Mouse (Mus musculus): Measurements from ENCODE around the gene Tfeb.

Tfeb gene

GRCm38 (mm10) chr17:47753130-47753775 is 16.4 kb downstream of the Tfeb start:
- no peak for DNase-seq (ENCODE audit: extremely low spot score)

DNA sequence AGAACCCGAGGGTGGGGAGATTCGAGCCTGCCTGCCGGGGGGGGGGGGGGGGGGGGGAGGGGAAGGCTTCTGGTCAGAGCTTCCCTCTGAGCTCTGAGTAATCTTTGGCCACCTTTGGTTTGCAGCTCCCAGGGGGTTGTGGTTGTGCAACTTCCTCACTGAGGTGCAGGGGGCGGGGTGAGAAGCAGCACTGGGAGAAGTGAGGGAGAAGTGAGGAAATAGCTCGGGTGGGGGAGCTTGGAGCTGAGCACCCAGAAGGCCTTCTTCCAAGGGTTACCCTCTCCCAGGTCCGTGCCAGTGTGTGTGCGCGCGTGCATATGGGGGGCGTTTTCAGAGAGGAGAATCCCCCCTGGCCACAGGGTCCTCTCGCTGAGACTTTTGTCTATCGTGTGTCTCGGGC is 17.4 kb downstream of the Tfeb start:
- DNase-seq (ENCODE audit: extremely low spot score): no peak

- no peak for DNase-seq (ENCODE audit: extremely low spot score)
Observed at GRCm38 (mm10) chr17:47756366-47756765, 19.5 kb downstream of the Tfeb start.

GRCm38 (mm10) chr17:47757056-47757610 is 20.3 kb downstream of the Tfeb start:
- no peak for DNase-seq (ENCODE audit: extremely low spot score)

- DNase-seq (ENCODE audit: extremely low spot score): no peak
Observed at GRCm38 (mm10) chr17:47759702-47760410, 23.0 kb downstream of the Tfeb start.

- no peak for DNase-seq (ENCODE audit: extremely low spot score)
Observed at GRCm38 (mm10) chr17:47762028-47762427, 25.2 kb downstream of the Tfeb start.

DNA sequence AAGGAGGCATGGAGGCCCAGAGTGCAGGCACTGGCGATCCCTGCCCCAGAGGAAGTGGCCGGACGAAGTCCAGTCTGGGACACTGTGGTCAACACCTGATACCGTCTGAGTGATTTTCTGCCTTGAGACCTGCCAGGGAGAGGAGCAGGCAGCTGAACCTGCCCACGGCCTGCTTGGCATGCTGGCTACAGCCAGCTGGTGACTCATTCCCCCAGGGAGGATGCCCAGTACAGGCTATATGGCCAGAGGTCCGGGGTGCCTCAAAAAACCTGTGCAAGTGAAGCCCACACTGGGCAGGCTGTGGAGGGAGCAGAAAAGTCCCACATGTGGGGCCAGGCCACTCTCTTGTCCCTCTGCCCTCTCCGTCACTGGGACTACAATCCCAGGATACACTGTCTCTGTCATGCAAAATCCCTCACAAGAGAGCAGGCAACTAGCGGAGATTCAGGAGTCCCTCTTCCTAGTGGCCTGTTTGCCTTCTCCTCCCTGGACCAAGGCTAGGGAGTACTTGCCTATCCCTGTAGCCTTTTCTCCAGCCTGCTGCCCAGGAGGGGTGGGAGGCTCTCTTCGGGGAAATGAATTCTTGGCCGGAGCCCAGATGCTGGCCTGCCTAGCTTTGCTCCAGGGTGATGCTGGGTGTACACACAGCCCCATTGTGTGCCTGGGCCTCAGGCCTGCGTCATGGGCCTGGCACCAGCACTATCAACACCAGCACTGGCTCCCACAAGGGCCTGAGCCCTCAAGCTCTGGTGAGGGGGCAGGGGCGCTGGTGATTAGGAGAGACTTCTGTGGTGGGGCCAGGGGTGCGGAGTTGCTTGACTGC is 25.9 kb downstream of the Tfeb start:
- DNase-seq (ENCODE audit: extremely low spot score): no peak

GRCm38 (mm10) chr17:47765986-47766385 is 29.2 kb downstream of the Tfeb start:
- no peak for DNase-seq (ENCODE audit: extremely low spot score)

GRCm38 (mm10) chr17:47766407-47767043 is 29.7 kb downstream of the Tfeb start:
- no peak for DNase-seq (ENCODE audit: extremely low spot score)

GRCm38 (mm10) chr17:47767081-47767455 is 30.2 kb downstream of the Tfeb start:
- DNase-seq (ENCODE audit: extremely low spot score): no peak

- DNase-seq (ENCODE audit: extremely low spot score): no peak
Observed at GRCm38 (mm10) chr17:47767456-47768141, 30.8 kb downstream of the Tfeb start.

GRCm38 (mm10) chr17:47768707-47769276 is 32.0 kb downstream of the Tfeb start:
- no peak for DNase-seq (ENCODE audit: extremely low spot score)

DNA sequence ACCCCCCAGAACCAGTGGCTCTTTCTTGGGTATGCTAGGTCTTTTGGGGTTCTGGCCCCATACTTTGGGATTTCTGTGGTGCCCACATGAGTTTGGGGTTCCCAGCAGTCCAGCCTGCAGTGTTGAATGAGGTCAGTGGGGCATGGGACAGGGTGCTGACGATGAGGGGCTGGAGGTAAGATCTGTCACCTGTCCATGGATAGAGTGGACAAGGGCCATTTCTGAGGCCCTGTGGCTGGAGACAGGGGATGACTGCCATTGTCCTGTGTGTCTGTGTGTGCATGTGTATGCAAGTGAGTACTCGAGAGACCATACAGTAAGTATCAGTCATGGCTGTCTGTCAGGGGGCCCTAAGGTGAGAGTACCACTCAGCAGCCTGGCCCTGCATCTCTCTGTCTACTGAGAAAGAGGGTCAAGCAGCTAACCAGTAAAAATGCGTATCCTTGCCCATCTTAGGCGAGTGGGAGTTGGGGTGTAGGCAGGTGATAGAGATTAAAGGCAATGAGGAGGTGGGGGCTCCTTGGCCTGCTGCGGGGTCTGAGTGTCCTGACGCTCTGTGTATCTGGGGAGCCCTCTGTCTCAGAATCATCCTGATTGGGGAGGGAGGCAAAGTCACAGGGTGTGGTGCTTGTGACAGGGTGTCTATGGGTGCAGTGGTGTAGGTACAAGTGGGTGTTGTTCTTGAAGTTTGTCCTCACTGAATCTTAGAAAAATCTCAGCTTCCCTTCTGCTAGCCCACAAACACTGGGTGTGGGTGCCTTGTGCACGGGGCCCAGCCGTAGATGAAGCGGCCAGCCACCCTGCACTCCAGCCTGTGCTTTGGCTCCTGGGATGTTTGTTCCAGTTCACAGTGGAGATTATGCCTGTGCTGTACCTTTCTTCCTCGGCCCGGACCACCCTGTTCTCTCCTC is 32.8 kb downstream of the Tfeb start:
- DNase-seq (ENCODE audit: extremely low spot score): no peak

- no peak for DNase-seq (ENCODE audit: extremely low spot score)
Observed at GRCm38 (mm10) chr17:47773604-47774003, 36.8 kb downstream of the Tfeb start.

- DNase-seq (ENCODE audit: extremely low spot score): no peak
Observed at GRCm38 (mm10) chr17:47777141-47777540, 40.3 kb downstream of the Tfeb start.

GRCm38 (mm10) chr17:47780470-47780869 is 43.6 kb downstream of the Tfeb start:
- no peak for DNase-seq (ENCODE audit: extremely low spot score)

- no peak for DNase-seq (ENCODE audit: extremely low spot score)
Observed at GRCm38 (mm10) chr17:47782486-47782885, 45.7 kb downstream of the Tfeb start.

DNA sequence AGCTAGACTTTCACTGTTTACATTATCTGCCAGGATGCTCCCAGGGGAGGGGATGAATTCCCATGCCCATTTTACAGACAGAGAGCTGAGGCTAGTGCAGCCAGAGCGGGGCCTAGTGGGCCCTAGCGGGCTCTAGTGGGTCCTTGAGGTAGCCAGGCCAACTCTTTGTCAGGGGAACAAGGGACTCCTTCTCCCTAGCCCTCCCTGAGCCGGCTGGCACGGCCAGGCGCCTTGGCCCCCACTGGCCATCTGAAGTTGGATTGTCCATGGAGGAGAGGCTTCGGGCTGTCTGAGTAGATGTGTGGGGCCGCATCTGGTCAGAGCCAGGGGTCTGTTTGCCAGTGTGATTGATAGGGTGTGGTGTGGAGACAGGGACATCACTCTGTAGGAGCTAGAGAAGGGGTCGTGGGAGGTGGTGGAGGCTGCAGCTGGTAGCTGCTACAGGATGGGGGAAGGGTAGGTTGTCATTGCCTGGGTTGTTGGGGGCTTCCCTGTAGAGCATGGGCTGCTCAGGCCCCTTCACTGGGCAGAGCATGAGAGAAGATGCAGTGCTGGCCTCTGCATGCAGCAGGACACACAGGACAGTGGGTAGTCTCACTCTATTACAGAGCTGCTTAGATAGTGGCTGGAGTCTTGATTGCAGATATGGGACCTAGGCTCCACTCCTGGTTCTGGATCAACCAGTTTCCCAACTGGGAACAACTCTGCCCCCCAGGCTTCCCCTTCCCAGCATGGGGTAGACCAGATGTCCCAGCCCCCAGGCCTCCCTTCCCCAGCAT is 46.8 kb downstream of the Tfeb start:
- no peak for DNase-seq (ENCODE audit: extremely low spot score)

GRCm38 (mm10) chr17:47784411-47784810 is 47.6 kb downstream of the Tfeb start:
- no peak for DNase-seq (ENCODE audit: extremely low spot score)
